Mouse (Mus musculus): ENCODE measurements around the gene Kdm6b. TPM values are rescaled to one million over a fixed set of nuclear protein-coding genes. Genes with fewer than 3 reads are reported as not detected.

Kdm6b gene
- polyA plus RNA-seq (2015; fragmentation: Nextera tagmentation; extraction: Ambion mirVana): 12.9 and 13.1 TPM in 2 replicates

- Histone ChIP-seq H3K9me3 (ENCODE audit: control insufficient read depth, low read length) (no peaks in the 10 kb centered on the region), H3K4me1 (replicated peaks; ENCODE audit: control insufficient read depth, insufficient read depth) (peaks cover 20% of the 10 kb centered on the region), H3K4me2 (replicated peaks; ENCODE audit: low read depth) (peak within 1 kb of the TSS; percentile 97), H3K27ac (replicated peaks) (peak within 1 kb of the TSS; percentile 98), H3K4me3 (ENCODE audit: low read depth, low read length) (0 out of 2 replicates have a peak within 1 kb of the TSS, but pooled peaks have one; percentile 59), H3K9ac (ENCODE audit: low read length) (peak within 1 kb of the TSS; percentile 79), H3K36me3 (ENCODE audit: control insufficient read depth, insufficient read depth, low read length) (peaks cover 2% of the 10 kb centered on the region; the same call in 1 of the 2 replicates), H3K27me3 (ENCODE audit: control insufficient read depth, insufficient read depth, low read length) (no peaks in the 10 kb centered on the region)
- DNase-seq (ENCODE audit: low spot score) (peak; percentile 78), ATAC-seq (ENCODE audit: low FRiP score, low TSS enrichment) (no peak)
- TF ChIP-seq CTCF (IDR thresholded peaks at IDR 0.05; ENCODE audit: low read depth) (peak; percentile 15; the same call in 1 of the 2 replicates), EP300 (optimal IDR thresholded peaks at IDR 0.05) (peak; percentile 52)
- 27% methylated on average over 12 of the region's 12 CpGs for WGBS
These were observed at the start of gene Kdm6b for GRCm38 (mm10) chr11:69413221-69414181. Gene Kdm6b (minus strand): TSS chr11:69413675.

GRCm38 (mm10) chr11:69461568-69461967, 48.1 kb upstream of the Kdm6b start:
- Histone ChIP-seq H3K4me1 (replicated peaks; ENCODE audit: control insufficient read depth, insufficient read depth) (no peaks in the 10 kb centered on the region), H3K27me3 (ENCODE audit: control insufficient read depth, insufficient read depth, low read length) (no peaks in the 10 kb centered on the region), H3K9ac (ENCODE audit: low read length) (no peak overlapping the region), H3K27ac (replicated peaks) (no peak overlapping the region), H3K9me3 (ENCODE audit: control insufficient read depth, low read length) (no peaks in the 10 kb centered on the region), H3K4me2 (replicated peaks; ENCODE audit: low read depth) (no peak overlapping the region), H3K36me3 (ENCODE audit: control insufficient read depth, insufficient read depth, low read length) (no peaks in the 10 kb centered on the region), H3K4me3 (ENCODE audit: low read depth, low read length) (no peak overlapping the region)
- TF ChIP-seq CTCF (IDR thresholded peaks at IDR 0.05; ENCODE audit: low read depth) (no peak), EP300 (optimal IDR thresholded peaks at IDR 0.05) (no peak)
- DNase-seq (ENCODE audit: low spot score): no peak
- WGBS: 46% methylated on average over 5 of the region's 5 CpGs
- ATAC-seq (ENCODE audit: low FRiP score, low TSS enrichment): no peak

DNA sequence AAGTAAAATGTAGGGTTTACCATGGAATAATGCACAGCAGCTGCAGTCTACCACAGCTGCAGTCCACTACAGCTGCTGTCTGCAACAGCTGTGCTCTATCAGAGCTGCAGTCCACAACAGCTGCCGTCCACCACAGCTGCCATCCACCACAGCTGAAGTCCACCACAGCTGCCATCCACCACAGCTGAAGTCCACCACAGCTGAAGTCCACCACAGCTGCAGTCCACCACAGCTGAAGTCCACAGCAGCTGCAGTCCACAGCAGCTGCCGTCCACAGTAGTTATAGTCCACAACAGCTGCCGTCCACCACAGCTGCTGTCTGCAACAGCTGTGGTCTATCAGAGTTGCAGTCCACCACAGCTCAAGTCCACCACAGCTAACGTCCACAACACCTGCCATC, 46.4 kb upstream of the Kdm6b start:
- ATAC-seq (ENCODE audit: low FRiP score, low TSS enrichment): no peak
- 45% methylated on average over 4 of the region's 4 CpGs for WGBS
- TF ChIP-seq CTCF (IDR thresholded peaks at IDR 0.05; ENCODE audit: low read depth): no peak
- no peak for TF ChIP-seq EP300 (optimal IDR thresholded peaks at IDR 0.05)
- no peak overlapping the region for H3K27ac ChIP-seq (replicated peaks)
- H3K4me3 ChIP-seq (ENCODE audit: low read depth, low read length): no peak overlapping the region
- no peaks in the 10 kb centered on the region for H3K27me3 ChIP-seq (ENCODE audit: control insufficient read depth, insufficient read depth, low read length)
- H3K4me2 ChIP-seq (replicated peaks; ENCODE audit: low read depth): no peak overlapping the region
- DNase-seq (ENCODE audit: low spot score): no peak
- no peaks in the 10 kb centered on the region for H3K9me3 ChIP-seq (ENCODE audit: control insufficient read depth, low read length)
- no peak overlapping the region for H3K9ac ChIP-seq (ENCODE audit: low read length)
- H3K4me1 ChIP-seq (replicated peaks; ENCODE audit: control insufficient read depth, insufficient read depth): no peaks in the 10 kb centered on the region
- H3K36me3 ChIP-seq (ENCODE audit: control insufficient read depth, insufficient read depth, low read length): no peaks in the 10 kb centered on the region

DNA sequence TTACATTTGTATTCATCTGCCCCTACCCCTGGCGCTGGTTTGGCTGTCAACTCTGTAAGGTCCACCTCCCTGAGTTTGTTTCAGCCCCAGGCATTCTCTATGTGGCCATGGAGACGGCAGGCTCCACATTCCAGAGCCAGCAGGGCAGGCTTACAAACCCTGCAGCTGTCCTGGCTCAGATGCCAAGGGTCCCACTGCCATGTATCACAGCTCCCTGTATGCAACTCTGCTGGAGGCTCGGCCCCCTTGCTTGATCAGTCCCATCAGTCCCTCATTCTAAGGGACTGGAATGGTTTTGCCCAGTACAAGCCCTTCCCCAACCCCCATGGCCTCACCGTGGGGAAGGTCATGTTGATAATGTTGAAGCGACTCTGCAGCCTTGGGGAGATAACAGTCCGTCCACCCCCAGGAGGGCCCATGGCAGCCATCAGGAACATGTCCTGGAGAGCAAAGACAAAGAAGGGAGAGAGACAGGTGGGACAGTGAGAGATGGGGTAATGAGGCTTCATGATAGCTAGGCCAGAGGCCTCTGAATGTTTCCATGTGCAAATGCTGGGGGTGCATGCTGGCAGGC, 43.6 kb upstream of the Kdm6b start:
- ATAC-seq (ENCODE audit: low FRiP score, low TSS enrichment) (no peak), DNase-seq (ENCODE audit: low spot score) (no peak)
- no peaks in the 10 kb centered on the region for H3K9me3 ChIP-seq (ENCODE audit: control insufficient read depth, low read length)
- H3K4me3 ChIP-seq (ENCODE audit: low read depth, low read length): no peak overlapping the region
- no peaks in the 10 kb centered on the region for H3K36me3 ChIP-seq (ENCODE audit: control insufficient read depth, insufficient read depth, low read length)
- no peaks in the 10 kb centered on the region for H3K4me1 ChIP-seq (replicated peaks; ENCODE audit: control insufficient read depth, insufficient read depth)
- no peak overlapping the region for H3K9ac ChIP-seq (ENCODE audit: low read length)
- no peaks in the 10 kb centered on the region for H3K27me3 ChIP-seq (ENCODE audit: control insufficient read depth, insufficient read depth, low read length)
- H3K4me2 ChIP-seq (replicated peaks; ENCODE audit: low read depth): no peak overlapping the region
- H3K27ac ChIP-seq (replicated peaks): no peak overlapping the region
- WGBS: 39% methylated on average over 6 of the region's 6 CpGs
- no peak for TF ChIP-seq CTCF (IDR thresholded peaks at IDR 0.05; ENCODE audit: low read depth)
- no peak for TF ChIP-seq EP300 (optimal IDR thresholded peaks at IDR 0.05)

DNA sequence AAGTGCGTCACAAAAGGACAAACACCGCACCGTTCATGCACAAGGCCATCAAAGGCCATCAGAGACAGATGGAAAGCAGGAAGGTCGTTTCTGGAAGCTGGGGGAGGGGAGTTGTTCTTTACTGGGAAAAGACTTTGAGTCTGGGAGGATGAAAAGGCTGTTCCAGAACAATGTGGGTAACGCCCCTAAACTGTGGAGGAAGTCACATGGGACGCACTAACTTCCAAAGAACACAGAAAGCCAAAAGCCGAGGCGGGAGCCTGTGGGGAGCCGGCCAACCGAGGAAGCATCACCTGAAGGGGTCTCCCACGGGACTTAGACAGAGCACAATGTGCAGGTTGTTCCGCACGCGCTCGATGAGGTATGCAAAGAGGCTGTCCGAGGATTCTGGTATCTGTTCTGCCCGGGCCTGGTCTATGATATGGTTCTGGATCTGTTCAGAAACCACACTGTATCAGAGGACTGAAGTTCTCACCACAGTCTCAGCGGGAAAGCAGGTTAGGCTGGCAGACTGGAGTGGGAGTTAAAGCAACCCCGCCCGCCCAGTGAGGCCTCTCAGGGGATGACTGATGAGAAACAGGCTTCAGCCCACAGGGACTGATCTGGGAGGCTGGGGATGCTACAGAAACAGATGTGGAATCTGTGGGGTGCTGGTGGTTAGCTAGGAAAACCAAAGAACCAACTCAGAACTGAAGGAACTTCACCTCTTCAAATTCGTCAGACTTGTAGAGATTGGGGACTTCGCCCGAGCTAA, 38.8 kb upstream of the Kdm6b start:
- H3K36me3 ChIP-seq (ENCODE audit: control insufficient read depth, insufficient read depth, low read length): no peaks in the 10 kb centered on the region
- no peak overlapping the region for H3K4me3 ChIP-seq (ENCODE audit: low read depth, low read length)
- DNase-seq (ENCODE audit: low spot score) (no peak), ATAC-seq (ENCODE audit: low FRiP score, low TSS enrichment) (peak; percentile 32; the same call in 1 of the 2 replicates)
- H3K27me3 ChIP-seq (ENCODE audit: control insufficient read depth, insufficient read depth, low read length): no peaks in the 10 kb centered on the region
- TF ChIP-seq EP300 (optimal IDR thresholded peaks at IDR 0.05): no peak
- no peak for TF ChIP-seq CTCF (IDR thresholded peaks at IDR 0.05; ENCODE audit: low read depth)
- H3K4me1 ChIP-seq (replicated peaks; ENCODE audit: control insufficient read depth, insufficient read depth): no peaks in the 10 kb centered on the region
- H3K9me3 ChIP-seq (ENCODE audit: control insufficient read depth, low read length): no peaks in the 10 kb centered on the region
- H3K27ac ChIP-seq (replicated peaks): peak overlapping the region; percentile 53
- WGBS: 47% methylated on average over 23 of the region's 23 CpGs
- H3K9ac ChIP-seq (ENCODE audit: low read length): no peak overlapping the region
- 0 out of 2 replicates have a peak overlapping the region, but pooled peaks have one; percentile 8 for H3K4me2 ChIP-seq (replicated peaks; ENCODE audit: low read depth)
